Comparison of ENCODE assay signal across 20 mouse cellular contexts in genomic region chr8:61715351-61716125, GRCm38 (mm10).
DNase-seq lines count a peak whose midpoint lies in the region; ATAC-seq lines count a peak whose summit lies in the region.
"Had no signal": no experiment of that assay in that cellular context is flagged by ENCODE, and none has a peak within 500 bp of the region (broad histone marks: within the 10 kb centered on the region; RNA-seq: fewer than 3 reads in every experiment).

No protein-coding gene starts in this region.

- H3K4me3 ChIP-seq in heart, embryonic 15.5 days = no peak overlapping the region
- no peak overlapping the region for H3K4me3 ChIP-seq in intestine, embryonic 14.5 days (ENCODE audit: low read depth, low read length)
- H3K4me3 ChIP-seq: erythroblast, embryonic 14.5 days; midbrain, embryonic 10.5 days; neural tube, embryonic 13.5 days had no signal

- peak overlapping the region; percentile 59 for H3K27ac ChIP-seq in heart, embryonic 15.5 days
- peak overlapping the region; percentile 57 for H3K27ac ChIP-seq in intestine, embryonic 14.5 days (ENCODE audit: low read depth)
- H3K27ac ChIP-seq: hindbrain, embryonic 14.5 days; midbrain, embryonic 10.5 days; neural tube, embryonic 13.5 days had no signal

- H3K9me3 ChIP-seq in heart, embryonic 15.5 days (replicated peaks) = no peaks in the 10 kb centered on the region
- no peaks in the 10 kb centered on the region for H3K9me3 ChIP-seq in intestine, embryonic 14.5 days (ENCODE audit: control insufficient read depth, low read length)
- H3K9me3 ChIP-seq: neural tube, embryonic 13.5 days had no signal

- H3K4me1 ChIP-seq in heart, embryonic 15.5 days (replicated peaks) = peaks cover 47% of the 10 kb centered on the region
- H3K4me1 ChIP-seq in intestine, embryonic 14.5 days (replicated peaks; ENCODE audit: control insufficient read depth, insufficient read depth, low read length) = peaks cover 9% of the 10 kb centered on the region
- H3K4me1 ChIP-seq: neural tube, embryonic 13.5 days had no signal

- no peaks in the 10 kb centered on the region for H3K27me3 ChIP-seq in heart, embryonic 15.5 days
- no peaks in the 10 kb centered on the region for H3K27me3 ChIP-seq in intestine, embryonic 14.5 days (replicated peaks; ENCODE audit: control insufficient read depth, insufficient read depth, low read length)
- H3K27me3 ChIP-seq: CH12.LX; neural tube, embryonic 13.5 days had no signal

- 42% methylated on average over 14 of the region's 14 CpGs for WGBS in heart, embryonic 15.5 days
- 51% methylated on average over 14 of the region's 14 CpGs for WGBS in intestine, embryonic 14.5 days

- intact Hi-C loops in heart, postnatal 14 days (cut with DNase I) = no loop called here

- no peak for ATAC-seq in heart, embryonic 15.5 days (replicated peaks; ENCODE audit: insufficient number of reproducible peaks, insufficient read depth, low FRiP score, low read depth)
- peak; percentile 38; the same call in 1 of the 2 replicates for ATAC-seq in intestine, embryonic 14.5 days (replicated peaks; ENCODE audit: low FRiP score, low TSS enrichment, low read depth)
- ATAC-seq: forebrain, embryonic 16.5 days had no signal

- H3K4me2 ChIP-seq in heart, embryonic 15.5 days = no peak overlapping the region
- peak overlapping the region; percentile 2; the same call in 1 of the 2 replicates for H3K4me2 ChIP-seq in intestine, embryonic 14.5 days (ENCODE audit: low read length)
- H3K4me2 ChIP-seq: hindbrain, embryonic 14.5 days; neural tube, embryonic 13.5 days had no signal

- no peak overlapping the region for H3K9ac ChIP-seq in heart, embryonic 15.5 days
- H3K9ac ChIP-seq in intestine, embryonic 14.5 days (ENCODE audit: low read length) = no peak overlapping the region
- H3K9ac ChIP-seq: hindbrain, embryonic 14.5 days; neural tube, embryonic 13.5 days had no signal

- peaks cover 6% of the 10 kb centered on the region for H3K36me3 ChIP-seq in heart, embryonic 15.5 days
- H3K36me3 ChIP-seq in intestine, embryonic 14.5 days (ENCODE audit: control insufficient read depth, insufficient read depth, low read length) = no peaks in the 10 kb centered on the region

- peak; percentile 15 to 27 for DNase-seq in cerebellum, postnatal 14 days
- no peak for DNase-seq in cerebellum, postnatal 4 days (ENCODE audit: low spot score in 2 of 2)
- DNase-seq in heart, postnatal 14 days = no peak
- no peak for DNase-seq in intestine, embryonic 14.5 days (ENCODE audit: low spot score)
- peak; percentile 49 for DNase-seq in yolk sac, embryonic 10.5 days (ENCODE audit: low spot score)
- DNase-seq in left cerebral cortex, adult 9 months (ENCODE audit: low spot score in 2 of 2) = no peak
- DNase-seq in kidney, postnatal 10 days = no peak
- DNase-seq: cerebellum, postnatal 36 days; kidney, adult 18-20 months; kidney, postnatal 14 days; lung, adult 18-20 months; lung, postnatal 36 days; thymus, postnatal 4 days had no signal

Comparison
In these comparisons a context has a peak if more than half of its experiments do, and no peak if none do; other contexts are left out.
1. DNase-seq: peak in cerebellum, postnatal 14 days (2 of 2) and yolk sac, embryonic 10.5 days (single experiment); none in cerebellum, postnatal 4 days (0 of 2), heart, postnatal 14 days (0 of 2), intestine, embryonic 14.5 days (single experiment), left cerebral cortex, adult 9 months (0 of 2) and kidney, postnatal 10 days (single experiment).